Mouse (Mus musculus) c-Kit-negative CD71-positive TER-119-positive erythroid progenitor cells, embryonic 14.5 days (primary cell): ENCODE measurements around the gene Snca.
"Not testable (repeated sequence)": the region's sequence is repeated elsewhere in the genome, so short reads cannot be mapped to it uniquely, and the experiment has no call there.

Experiments used
- DNase-seq: peaks from one replicate; pipeline ENCODE4 v3.0.0-alpha.2; 2013; ENCODE audit warnings: low read depth, low spot score

Snca gene

DNA sequence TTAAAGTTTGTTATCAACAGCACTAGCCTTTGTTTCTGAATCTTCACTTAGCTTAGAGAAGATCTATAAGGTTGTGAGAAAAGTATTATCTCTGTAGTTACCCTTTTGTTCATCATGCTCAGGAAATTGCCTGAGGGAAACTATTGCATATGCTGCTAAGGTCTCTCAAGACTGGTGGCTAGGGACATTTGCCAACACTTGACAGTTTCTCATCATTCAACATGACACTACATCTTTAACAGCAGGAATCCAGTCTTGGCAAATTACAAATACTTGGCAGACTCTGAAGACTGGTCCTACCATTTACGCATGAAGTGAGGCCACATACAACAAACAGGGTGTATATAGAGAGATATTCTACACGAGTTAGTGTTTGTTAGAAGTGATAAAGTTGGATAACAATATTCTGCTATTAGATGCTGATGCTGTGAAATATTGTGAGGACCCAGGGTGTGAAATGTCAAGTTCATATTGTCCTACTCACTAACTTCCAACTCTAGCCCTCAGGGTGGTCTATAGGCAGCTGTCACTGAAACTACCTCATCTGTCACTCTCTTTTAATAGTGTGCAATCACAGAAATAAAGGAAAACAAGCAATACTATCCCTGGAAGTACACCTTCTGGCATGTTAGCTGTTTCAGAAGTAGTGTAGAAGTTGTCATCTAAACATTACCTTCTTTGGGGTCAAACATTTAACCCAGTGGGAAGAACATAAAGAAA, 105.4 kb downstream of the Snca start:
- no peak for DNase-seq

DNA sequence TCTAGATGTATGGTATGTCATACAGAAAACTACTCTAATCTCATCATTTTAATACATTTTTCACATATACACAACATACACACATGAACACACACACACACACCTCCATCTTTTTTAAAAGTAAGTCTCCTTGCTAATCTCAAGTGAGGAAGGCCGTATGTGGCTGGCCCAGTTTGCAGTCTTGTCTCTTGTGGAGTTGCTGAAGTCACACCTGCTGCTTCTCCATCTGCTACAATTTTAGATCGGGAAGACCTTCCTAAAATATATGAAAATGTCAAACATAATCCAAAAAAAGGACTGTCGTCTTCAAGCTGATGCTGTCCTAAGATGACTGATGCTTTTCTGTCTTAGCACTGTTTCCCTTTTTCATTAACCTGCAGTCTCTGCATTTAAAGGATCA, 112.1 kb downstream of the Snca start:
- no peak for DNase-seq

DNA sequence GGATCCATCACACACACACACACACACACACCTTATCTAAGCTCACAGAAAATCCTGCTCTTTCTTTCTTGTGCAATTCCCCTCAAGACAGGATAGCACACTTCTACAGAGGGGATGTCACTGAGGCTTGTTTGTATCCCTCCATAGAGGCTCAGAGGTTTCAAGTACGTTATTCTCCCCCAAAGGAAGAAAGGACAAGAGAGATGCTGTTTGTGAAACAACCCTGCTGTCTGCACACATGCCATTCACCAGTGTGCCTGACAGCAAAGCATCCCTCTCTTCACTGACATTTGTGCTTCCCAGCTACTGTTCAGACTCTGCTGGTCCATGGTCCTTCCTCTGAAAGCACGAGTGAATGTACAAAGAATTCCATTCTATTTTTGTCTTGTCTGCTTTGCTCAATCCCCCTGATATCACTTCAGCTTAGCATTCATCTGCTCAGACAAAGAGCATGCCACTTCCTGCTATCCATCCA, 119.6 kb downstream of the Snca start:
- DNase-seq = no peak

DNA sequence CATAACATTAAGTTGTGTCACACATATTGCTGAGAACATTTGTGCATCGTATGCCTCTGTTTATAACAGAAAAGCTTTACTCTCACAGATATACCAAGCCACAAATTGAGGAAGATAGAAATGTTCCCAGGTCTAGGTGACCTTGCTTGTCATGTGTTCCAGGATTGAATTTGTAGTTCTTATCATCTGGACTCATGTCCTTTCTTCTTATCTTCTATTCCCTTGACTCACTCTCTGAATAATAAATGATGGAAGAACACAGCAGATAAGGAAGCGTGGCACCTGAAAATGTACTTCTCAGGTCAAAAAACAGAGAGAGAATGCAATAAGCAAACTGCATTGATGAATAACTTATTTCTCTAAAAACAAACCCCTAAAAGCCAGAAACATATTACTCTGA, 131.6 kb downstream of the Snca start:
- no peak for DNase-seq

DNA sequence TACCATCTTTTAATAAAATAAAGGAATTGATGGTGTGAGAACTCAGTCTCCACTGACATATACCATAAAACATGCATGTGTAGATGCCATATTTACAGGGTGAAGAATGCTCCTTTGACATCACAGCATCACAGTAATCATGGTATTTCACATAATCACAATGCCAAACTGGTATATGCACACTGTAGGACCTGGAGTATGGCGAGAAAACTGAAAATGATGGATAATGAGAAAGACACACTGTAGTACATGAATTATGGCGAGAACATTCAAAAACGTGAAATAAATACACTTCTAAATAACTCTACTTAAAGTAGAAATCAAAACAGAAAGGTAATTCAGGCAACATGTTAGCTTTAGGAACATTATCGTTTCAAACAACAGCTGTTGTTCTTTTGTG, 142.6 kb downstream of the Snca start:
- DNase-seq = not testable (repeated sequence)

DNA sequence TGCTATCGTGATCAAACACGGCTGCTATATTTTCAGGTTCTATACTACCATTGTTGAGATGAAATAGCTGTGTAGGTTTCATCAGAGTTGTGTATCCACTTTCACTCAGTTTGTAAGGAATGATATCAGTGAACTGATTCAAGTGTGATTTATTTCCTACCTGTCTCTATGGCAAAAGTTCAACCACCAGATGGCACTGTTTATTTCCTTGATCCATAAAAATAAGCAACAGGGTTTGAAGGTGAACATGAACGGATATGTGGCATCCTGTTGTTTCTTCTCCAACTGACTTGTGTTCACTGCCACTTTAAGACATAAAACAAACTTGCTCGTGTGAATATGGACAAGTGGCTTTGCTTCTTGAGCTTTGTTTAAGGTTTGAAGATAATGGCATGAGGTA, 147.4 kb downstream of the Snca start:
- peak; percentile 8 for DNase-seq
